Mouse (Mus musculus): ENCODE measurements around the gene Cytl1. TPM values are rescaled to one million over a fixed set of nuclear protein-coding genes. Genes with fewer than 3 reads are reported as not detected.

Gene Cytl1
- 0.09 and 0.13 TPM in 2 replicates for total RNA-seq (2014; rRNA removed)
- polyA plus RNA-seq (2012; rRNA removed) = not detected in 2 replicates

- Histone ChIP-seq H3K27me3 (ENCODE audit: control insufficient read depth, insufficient read depth, low read length) (no peaks in the 10 kb centered on the region), H3K79me2 (ENCODE audit: control insufficient read depth, insufficient read depth, low read length) (no peaks in the 10 kb centered on the region), H3K4me1 (ENCODE audit: control insufficient read depth, insufficient read depth, low read length) (no peaks in the 10 kb centered on the region), H3K9ac (ENCODE audit: low read depth, low read length) (no peak within 1 kb of the TSS), H3K4me3 (ENCODE audit: insufficient read depth, low read depth, low read length) (no peak within 1 kb of the TSS), H3K27ac (replicated peaks; ENCODE audit: insufficient read depth, low read depth, low read length) (no peak within 1 kb of the TSS), H3K36me3 (ENCODE audit: control insufficient read depth, insufficient read depth, low read length) (no peaks in the 10 kb centered on the region)
- TF ChIP-seq CTCF (IDR thresholded peaks at IDR 0.05; ENCODE audit: low read depth, low read length) (no peak), POLR2A (IDR thresholded peaks at IDR 0.05; ENCODE audit: extremely low read depth, insufficient read depth, low read length) (no peak)
- 49% methylated on average over 5 of the region's 5 CpGs for WGBS
- no peak for DNase-seq (ENCODE audit: extremely low read depth, low read depth, low spot score)
These were observed at the start of gene Cytl1 for GRCm38 (mm10) chr5:37735224-37735623. Gene Cytl1 (plus strand): TSS chr5:37735519.

GRCm38 (mm10) chr5:37692759-37693158 lies 42.6 kb upstream of the Cytl1 start:
- no peak for TF ChIP-seq POLR2A (IDR thresholded peaks at IDR 0.05; ENCODE audit: extremely low read depth, insufficient read depth, low read length)
- no peak for TF ChIP-seq CTCF (IDR thresholded peaks at IDR 0.05; ENCODE audit: low read depth, low read length)
- Histone ChIP-seq H3K27ac (replicated peaks; ENCODE audit: insufficient read depth, low read depth, low read length) (no peak overlapping the region), H3K79me2 (ENCODE audit: control insufficient read depth, insufficient read depth, low read length) (no peaks in the 10 kb centered on the region), H3K4me1 (ENCODE audit: control insufficient read depth, insufficient read depth, low read length) (no peaks in the 10 kb centered on the region), H3K4me3 (ENCODE audit: insufficient read depth, low read depth, low read length) (no peak overlapping the region), H3K36me3 (ENCODE audit: control insufficient read depth, insufficient read depth, low read length) (no peaks in the 10 kb centered on the region), H3K9ac (ENCODE audit: low read depth, low read length) (no peak overlapping the region), H3K27me3 (ENCODE audit: control insufficient read depth, insufficient read depth, low read length) (no peaks in the 10 kb centered on the region)
- DNase-seq (ENCODE audit: extremely low read depth, low read depth, low spot score) = no peak
- WGBS = 63% methylated on average over 3 of the region's 3 CpGs

- TF ChIP-seq POLR2A (IDR thresholded peaks at IDR 0.05; ENCODE audit: extremely low read depth, insufficient read depth, low read length) (no peak), CTCF (IDR thresholded peaks at IDR 0.05; ENCODE audit: low read depth, low read length) (no peak)
- H3K36me3 ChIP-seq (ENCODE audit: control insufficient read depth, insufficient read depth, low read length) = no peaks in the 10 kb centered on the region
- no peaks in the 10 kb centered on the region for H3K27me3 ChIP-seq (ENCODE audit: control insufficient read depth, insufficient read depth, low read length)
- 63% methylated on average over 4 of the region's 4 CpGs for WGBS
- no peak for DNase-seq (ENCODE audit: extremely low read depth, low read depth, low spot score)
- H3K4me1 ChIP-seq (ENCODE audit: control insufficient read depth, insufficient read depth, low read length) = no peaks in the 10 kb centered on the region
- no peak overlapping the region for H3K9ac ChIP-seq (ENCODE audit: low read depth, low read length)
- no peaks in the 10 kb centered on the region for H3K79me2 ChIP-seq (ENCODE audit: control insufficient read depth, insufficient read depth, low read length)
- H3K27ac ChIP-seq (replicated peaks; ENCODE audit: insufficient read depth, low read depth, low read length) = no peak overlapping the region
- H3K4me3 ChIP-seq (ENCODE audit: insufficient read depth, low read depth, low read length) = no peak overlapping the region
These were observed 39.5 kb upstream of the Cytl1 start for GRCm38 (mm10) chr5:37695773-37696172.

DNA sequence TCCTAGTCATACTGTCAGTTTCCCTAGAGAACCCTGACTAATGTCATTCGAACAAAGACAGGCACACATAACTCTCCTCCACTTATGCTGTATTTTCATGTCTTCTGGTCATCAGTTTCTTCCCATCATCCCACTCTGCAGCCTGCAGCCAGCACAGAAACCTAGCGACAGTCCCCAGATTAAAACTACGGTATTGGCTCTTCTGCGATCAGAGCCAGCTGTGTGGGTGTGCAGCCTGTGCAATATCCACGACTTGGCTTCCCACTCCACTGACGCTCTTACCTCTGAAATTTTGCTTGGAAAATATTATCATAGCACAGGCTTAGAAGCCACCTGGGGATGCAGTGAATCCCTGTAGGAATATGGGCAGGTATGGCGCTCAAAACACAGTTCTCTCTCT lies 38.0 kb upstream of the Cytl1 start:
- Histone ChIP-seq H3K4me1 (ENCODE audit: control insufficient read depth, insufficient read depth, low read length) (no peaks in the 10 kb centered on the region), H3K4me3 (ENCODE audit: insufficient read depth, low read depth, low read length) (no peak overlapping the region), H3K79me2 (ENCODE audit: control insufficient read depth, insufficient read depth, low read length) (no peaks in the 10 kb centered on the region), H3K27me3 (ENCODE audit: control insufficient read depth, insufficient read depth, low read length) (no peaks in the 10 kb centered on the region), H3K36me3 (ENCODE audit: control insufficient read depth, insufficient read depth, low read length) (no peaks in the 10 kb centered on the region), H3K9ac (ENCODE audit: low read depth, low read length) (no peak overlapping the region), H3K27ac (replicated peaks; ENCODE audit: insufficient read depth, low read depth, low read length) (no peak overlapping the region)
- TF ChIP-seq CTCF (IDR thresholded peaks at IDR 0.05; ENCODE audit: low read depth, low read length) (no peak), POLR2A (IDR thresholded peaks at IDR 0.05; ENCODE audit: extremely low read depth, insufficient read depth, low read length) (no peak)
- DNase-seq (ENCODE audit: extremely low read depth, low read depth, low spot score) = no peak
- WGBS = 84% methylated on average over 7 of the region's 7 CpGs

DNA sequence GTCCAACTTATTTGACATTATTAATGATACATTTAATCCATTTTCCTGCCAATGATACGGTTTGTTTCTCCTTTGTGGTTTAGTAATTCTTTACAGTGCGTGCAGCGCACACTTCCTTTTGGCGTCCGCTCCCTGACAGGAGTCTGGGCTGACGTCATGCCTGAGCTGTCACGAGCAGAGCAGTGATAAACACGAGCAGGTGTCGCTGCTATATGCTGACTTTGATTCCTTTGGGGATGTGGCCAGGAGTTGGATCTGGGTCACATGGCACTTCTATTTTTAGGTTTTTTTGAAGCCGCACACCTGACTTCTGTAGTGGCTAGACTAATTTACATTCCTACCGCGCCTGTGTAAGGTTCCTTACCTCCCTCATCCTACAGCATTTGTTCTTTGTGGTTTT lies 35.6 kb upstream of the Cytl1 start:
- no peaks in the 10 kb centered on the region for H3K79me2 ChIP-seq (ENCODE audit: control insufficient read depth, insufficient read depth, low read length)
- no peaks in the 10 kb centered on the region for H3K4me1 ChIP-seq (ENCODE audit: control insufficient read depth, insufficient read depth, low read length)
- TF ChIP-seq POLR2A (IDR thresholded peaks at IDR 0.05; ENCODE audit: extremely low read depth, insufficient read depth, low read length) = no peak
- no peak for TF ChIP-seq CTCF (IDR thresholded peaks at IDR 0.05; ENCODE audit: low read depth, low read length)
- no peak for DNase-seq (ENCODE audit: extremely low read depth, low read depth, low spot score)
- 84% methylated on average over 12 of the region's 12 CpGs for WGBS
- H3K36me3 ChIP-seq (ENCODE audit: control insufficient read depth, insufficient read depth, low read length) = no peaks in the 10 kb centered on the region
- no peaks in the 10 kb centered on the region for H3K27me3 ChIP-seq (ENCODE audit: control insufficient read depth, insufficient read depth, low read length)
- no peak overlapping the region for H3K27ac ChIP-seq (replicated peaks; ENCODE audit: insufficient read depth, low read depth, low read length)
- H3K4me3 ChIP-seq (ENCODE audit: insufficient read depth, low read depth, low read length) = no peak overlapping the region
- H3K9ac ChIP-seq (ENCODE audit: low read depth, low read length) = no peak overlapping the region

DNA sequence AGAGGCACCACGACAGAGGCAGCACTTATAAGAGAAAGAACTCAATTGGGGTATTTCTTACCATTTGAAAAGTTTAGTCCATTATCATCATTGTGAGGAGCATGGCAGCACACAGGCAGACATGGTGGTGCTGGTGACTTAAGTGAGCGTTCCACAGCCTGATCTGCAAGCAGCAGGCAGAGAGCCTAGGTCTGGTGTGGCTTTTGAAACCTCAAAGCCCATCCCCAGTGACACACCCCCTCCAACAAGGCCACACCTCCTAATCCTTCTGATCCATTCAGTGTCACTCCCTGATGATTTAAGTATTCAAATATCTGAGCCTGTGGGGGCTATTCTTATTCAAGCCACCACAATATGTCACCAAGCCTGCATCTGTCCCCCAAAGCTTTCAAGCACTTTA lies 30.4 kb upstream of the Cytl1 start:
- no peaks in the 10 kb centered on the region for H3K27me3 ChIP-seq (ENCODE audit: control insufficient read depth, insufficient read depth, low read length)
- 73% methylated on average over 2 of the region's 2 CpGs for WGBS
- H3K79me2 ChIP-seq (ENCODE audit: control insufficient read depth, insufficient read depth, low read length) = no peaks in the 10 kb centered on the region
- no peaks in the 10 kb centered on the region for H3K4me1 ChIP-seq (ENCODE audit: control insufficient read depth, insufficient read depth, low read length)
- H3K9ac ChIP-seq (ENCODE audit: low read depth, low read length) = no peak overlapping the region
- no peak for DNase-seq (ENCODE audit: extremely low read depth, low read depth, low spot score)
- H3K27ac ChIP-seq (replicated peaks; ENCODE audit: insufficient read depth, low read depth, low read length) = no peak overlapping the region
- H3K4me3 ChIP-seq (ENCODE audit: insufficient read depth, low read depth, low read length) = no peak overlapping the region
- no peaks in the 10 kb centered on the region for H3K36me3 ChIP-seq (ENCODE audit: control insufficient read depth, insufficient read depth, low read length)
- no peak for TF ChIP-seq POLR2A (IDR thresholded peaks at IDR 0.05; ENCODE audit: extremely low read depth, insufficient read depth, low read length)
- no peak for TF ChIP-seq CTCF (IDR thresholded peaks at IDR 0.05; ENCODE audit: low read depth, low read length)
